Mouse (Mus musculus): ENCODE data around the gene F13a1. TPM values are rescaled to one million over a fixed set of nuclear protein-coding genes. Genes with fewer than 3 reads are reported as not detected.

F13a1 gene
- not detected in 2 replicates for total RNA-seq (2012; rRNA removed)
- not detected for polyA plus RNA-seq (2012; ENCODE audit: insufficient read depth in 1 of 2, insufficient read length in 2 of 2, low read depth in 1 of 2, low replicate concordance in 2 of 2, missing spikeins in 1 of 2)

GRCm38 (mm10) chr13:37050126-37050525 lies at the start of gene F13a1:
Gene F13a1, minus strand, starts transcription at chr13:37050244.
- no peaks in the 10 kb centered on the region for H3K36me3 ChIP-seq (ENCODE audit: control insufficient read depth in 1 of 2, insufficient read depth in 2 of 2, low read length in 2 of 2)
- TF ChIP-seq USF2 (IDR thresholded peaks at IDR 0.05; ENCODE audit: borderline replicate concordance in 1 of 2, insufficient read depth in 1 of 2, low read depth in 1 of 2, low read length in 2 of 2) (no peak), E2F4 (IDR thresholded peaks at IDR 0.05; ENCODE audit: borderline replicate concordance, low read depth, low read length) (no peak), GABPA (IDR thresholded peaks at IDR 0.05; ENCODE audit: low read depth, low read length) (no peak), USF1 (IDR thresholded peaks at IDR 0.05; ENCODE audit: low read depth, low read length) (no peak), MXI1 (IDR thresholded peaks at IDR 0.05; ENCODE audit: low read depth, low read length) (no peak), RCOR1 (IDR thresholded peaks at IDR 0.05; ENCODE audit: low read depth, low read length) (no peak), UBTF (IDR thresholded peaks at IDR 0.05; ENCODE audit: borderline replicate concordance, insufficient read depth, low read depth, low read length) (no peak), POLR2AphosphoS2 (IDR thresholded peaks at IDR 0.05; ENCODE audit: low read length) (no peak), KAT2A (conservative IDR thresholded peaks at IDR 0.05; ENCODE audit: low read depth, low read length) (no peak), MYC (IDR thresholded peaks at IDR 0.05; ENCODE audit: low read depth, low read length) (no peak), ZNF384 (IDR thresholded peaks at IDR 0.05; ENCODE audit: low read depth, low read length) (no peak), CHD1 (IDR thresholded peaks at IDR 0.05; ENCODE audit: low read depth, low read length) (no peak), RAD21 (IDR thresholded peaks at IDR 0.05; ENCODE audit: low read depth, low read length) (no peak), TAL1 (IDR thresholded peaks at IDR 0.05; ENCODE audit: low read length) (no peak), ZMIZ1 (IDR thresholded peaks at IDR 0.05; ENCODE audit: low read depth, low read length) (no peak), MEF2A (IDR thresholded peaks at IDR 0.05; ENCODE audit: extremely low read depth, insufficient replicate concordance, low read depth, low read length, poor library complexity, severe bottlenecking) (no peak), ZKSCAN1 (IDR thresholded peaks at IDR 0.05; ENCODE audit: low read depth, low read length) (no peak), JUND (IDR thresholded peaks at IDR 0.05; ENCODE audit: low read depth, low read length) (no peak), HCFC1 (IDR thresholded peaks at IDR 0.05; ENCODE audit: low read depth, low read length) (no peak), CTCF (IDR thresholded peaks at IDR 0.05 in 2 of 3, conservative IDR thresholded peaks at IDR 0.05 in 1 of 3; ENCODE audit: control insufficient read depth in 1 of 3, insufficient read depth in 1 of 3, low read depth in 2 of 3, low read length in 3 of 3, poor library complexity in 1 of 3, severe bottlenecking in 1 of 3) (no peak)
- no peaks in the 10 kb centered on the region for H3K79me2 ChIP-seq (ENCODE audit: control insufficient read depth, insufficient read depth, low read length, poor library complexity)
- no peaks in the 10 kb centered on the region for H3K27me3 ChIP-seq (ENCODE audit: control insufficient read depth in 1 of 2, insufficient read depth in 2 of 2, low read length in 2 of 2)
- no peak within 1 kb of the TSS for H3K27ac ChIP-seq (ENCODE audit: control insufficient read depth, low read depth, low read length)
- no peak within 1 kb of the TSS for H3K4me3 ChIP-seq (ENCODE audit: control insufficient read depth in 1 of 2, insufficient read depth in 1 of 2, low read depth in 2 of 2, low read length in 2 of 2)
- no peaks in the 10 kb centered on the region for H3K9me3 ChIP-seq (replicated peaks; ENCODE audit: insufficient read depth, low read length)
- H3K9ac ChIP-seq (ENCODE audit: control insufficient read depth, low read depth, low read length, poor library complexity, severe bottlenecking) = no peak within 1 kb of the TSS
- DNase-seq (ENCODE audit: low read depth, low spot score) = no peak
- no peaks in the 10 kb centered on the region for H3K4me1 ChIP-seq (ENCODE audit: control insufficient read depth in 1 of 2, insufficient read depth in 2 of 2, low read length in 2 of 2)

GRCm38 (mm10) chr13:37091620-37092019 lies 41.6 kb upstream of the F13a1 start:
- Histone ChIP-seq H3K27ac (ENCODE audit: control insufficient read depth, low read depth, low read length) (no peak overlapping the region), H3K4me1 (ENCODE audit: control insufficient read depth in 1 of 2, insufficient read depth in 2 of 2, low read length in 2 of 2) (no peaks in the 10 kb centered on the region), H3K27me3 (ENCODE audit: control insufficient read depth in 1 of 2, insufficient read depth in 2 of 2, low read length in 2 of 2) (no peaks in the 10 kb centered on the region), H3K36me3 (ENCODE audit: control insufficient read depth in 1 of 2, insufficient read depth in 2 of 2, low read length in 2 of 2) (no peaks in the 10 kb centered on the region), H3K79me2 (ENCODE audit: control insufficient read depth, insufficient read depth, low read length, poor library complexity) (no peaks in the 10 kb centered on the region), H3K9ac (ENCODE audit: control insufficient read depth, low read depth, low read length, poor library complexity, severe bottlenecking) (no peak overlapping the region), H3K9me3 (replicated peaks; ENCODE audit: insufficient read depth, low read length) (no peaks in the 10 kb centered on the region), H3K4me3 (ENCODE audit: control insufficient read depth in 1 of 2, insufficient read depth in 1 of 2, low read depth in 2 of 2, low read length in 2 of 2) (no peak overlapping the region)
- no peak for TF ChIP-seq ELF1 (IDR thresholded peaks at IDR 0.05; ENCODE audit: low read depth, low read length)
- TF ChIP-seq RCOR1 (IDR thresholded peaks at IDR 0.05; ENCODE audit: low read depth, low read length) = no peak
- TF ChIP-seq MAFK (IDR thresholded peaks at IDR 0.05; ENCODE audit: borderline replicate concordance, low read depth, low read length) = no peak
- TF ChIP-seq TBP (IDR thresholded peaks at IDR 0.05; ENCODE audit: low read depth, low read length) = no peak
- TF ChIP-seq MXI1 (IDR thresholded peaks at IDR 0.05; ENCODE audit: low read depth, low read length) = no peak
- no peak for TF ChIP-seq JUND (IDR thresholded peaks at IDR 0.05; ENCODE audit: low read depth, low read length)
- TF ChIP-seq E2F4 (IDR thresholded peaks at IDR 0.05; ENCODE audit: borderline replicate concordance, low read depth, low read length) = no peak
- no peak for TF ChIP-seq POLR2AphosphoS5 (IDR thresholded peaks at IDR 0.05; ENCODE audit: borderline replicate concordance, low read depth, low read length)
- TF ChIP-seq MEF2A (IDR thresholded peaks at IDR 0.05; ENCODE audit: extremely low read depth, insufficient replicate concordance, low read depth, low read length, poor library complexity, severe bottlenecking) = no peak
- TF ChIP-seq USF2 (IDR thresholded peaks at IDR 0.05; ENCODE audit: borderline replicate concordance in 1 of 2, insufficient read depth in 1 of 2, low read depth in 1 of 2, low read length in 2 of 2) = no peak
- no peak for TF ChIP-seq CTCF (IDR thresholded peaks at IDR 0.05 in 2 of 3, conservative IDR thresholded peaks at IDR 0.05 in 1 of 3; ENCODE audit: control insufficient read depth in 1 of 3, insufficient read depth in 1 of 3, low read depth in 2 of 3, low read length in 3 of 3, poor library complexity in 1 of 3, severe bottlenecking in 1 of 3)
- TF ChIP-seq SMC3 (IDR thresholded peaks at IDR 0.05; ENCODE audit: low read depth, low read length) = no peak
- DNase-seq (ENCODE audit: low read depth, low spot score) = no peak
